Mouse (Mus musculus): Measurements from ENCODE around the gene Tirap. TPM values are rescaled to one million over a fixed set of nuclear protein-coding genes. Genes with fewer than 3 reads are reported as not detected.
"Not testable (repeated sequence)": the region's sequence is repeated elsewhere in the genome, so short reads cannot be mapped to it uniquely, and the experiment has no call there.

The Tirap gene
- polyA plus RNA-seq, 1 experiment from 2014 or later, result 6.3 TPM

DNA sequence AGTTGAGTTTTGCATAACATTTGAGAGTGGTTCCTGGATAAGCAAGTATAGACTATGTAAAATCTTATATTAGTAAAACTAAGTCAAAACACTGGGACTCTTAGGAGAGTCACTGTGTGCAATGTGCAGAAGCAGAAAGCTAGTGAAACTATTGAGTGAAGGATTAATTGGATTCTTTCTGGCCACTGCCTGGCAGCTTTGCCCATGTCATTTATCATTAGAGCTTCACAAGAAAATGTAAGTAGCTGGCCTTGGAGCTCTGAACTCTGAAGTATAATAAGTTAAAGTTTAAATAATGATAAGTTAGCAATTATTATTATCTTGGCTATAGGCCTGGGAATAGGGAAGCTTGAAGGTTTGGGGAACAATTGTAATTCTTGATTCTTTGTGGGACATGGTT, 51.3 kb downstream of the Tirap start:
- not testable (repeated sequence) for H3K9me3 ChIP-seq (ENCODE audit: control insufficient read depth, low read length); H3K9ac ChIP-seq (replicated peaks; ENCODE audit: low read length)

DNA sequence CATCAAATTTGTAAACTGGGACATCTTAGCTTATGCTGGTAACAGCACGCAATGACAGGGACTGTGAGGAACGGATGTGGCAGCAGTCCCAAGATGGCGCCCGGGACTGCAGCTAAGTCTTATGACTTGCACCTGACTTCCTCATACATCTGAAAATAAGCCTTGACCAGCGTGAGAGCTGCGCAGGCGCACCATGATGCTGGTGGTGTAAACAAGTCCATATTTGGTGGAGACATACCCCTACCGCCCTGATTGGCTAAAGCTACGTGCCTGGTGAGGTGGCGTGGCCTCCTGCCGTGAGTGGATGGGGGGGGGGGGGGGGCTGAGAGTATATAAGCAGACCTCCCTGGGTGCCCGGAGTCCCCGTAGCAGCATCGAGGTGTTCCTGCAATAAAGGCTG, 52.8 kb downstream of the Tirap start:
- H3K4me2 ChIP-seq (ENCODE audit: low read length); H3K9ac ChIP-seq (replicated peaks; ENCODE audit: low read length); H3K4me1 ChIP-seq (ENCODE audit: control insufficient read depth, insufficient read depth, low read length); DNase-seq; H3K9me3 ChIP-seq (ENCODE audit: control insufficient read depth, low read length); H3K4me3 ChIP-seq (replicated peaks; ENCODE audit: low read depth, low read length); H3K27me3 ChIP-seq (ENCODE audit: control insufficient read depth, insufficient read depth, low read length); ATAC-seq (ENCODE audit: low FRiP score, low TSS enrichment); H3K27ac ChIP-seq (replicated peaks; ENCODE audit: low read depth, low read length); H3K36me3 ChIP-seq (ENCODE audit: control insufficient read depth, insufficient read depth, low read length): not testable (repeated sequence)
- 95% methylated on average over 14 of the region's 14 CpGs for WGBS

More for the DNA sequence above, 51.3 kb downstream of the Tirap start:
- not testable (repeated sequence) for ATAC-seq (ENCODE audit: low FRiP score, low TSS enrichment); H3K4me1 ChIP-seq (ENCODE audit: control insufficient read depth, insufficient read depth, low read length); H3K27ac ChIP-seq (replicated peaks; ENCODE audit: low read depth, low read length); H3K4me2 ChIP-seq (ENCODE audit: low read length); DNase-seq; H3K27me3 ChIP-seq (ENCODE audit: control insufficient read depth, insufficient read depth, low read length); H3K36me3 ChIP-seq (ENCODE audit: control insufficient read depth, insufficient read depth, low read length); H3K4me3 ChIP-seq (replicated peaks; ENCODE audit: low read depth, low read length)

DNA sequence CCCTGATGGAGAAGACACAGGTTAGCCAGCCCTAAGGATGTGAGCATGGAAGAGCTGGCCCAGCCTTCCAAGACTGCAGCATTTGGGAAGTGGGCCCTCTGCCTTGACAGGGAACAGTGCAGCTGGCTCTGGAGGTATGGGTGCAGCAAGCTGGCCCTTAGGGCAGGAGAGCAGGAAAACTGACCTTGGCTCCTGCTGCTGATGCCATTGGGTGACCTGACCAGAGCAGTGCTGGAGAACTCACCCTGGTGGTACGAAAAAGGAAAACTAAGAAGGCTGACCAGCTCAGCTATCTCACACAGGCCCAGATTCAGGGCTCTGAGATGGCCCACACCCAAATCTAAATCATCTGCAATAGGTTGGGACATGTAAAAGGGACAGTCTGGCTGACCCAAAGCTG, 54.3 kb downstream of the Tirap start:
- ATAC-seq (ENCODE audit: low FRiP score, low TSS enrichment), result no peak
- 88% methylated on average over 1 of the region's 1 CpGs for WGBS
- H3K27me3 ChIP-seq (ENCODE audit: control insufficient read depth, insufficient read depth, low read length), result no peaks in the 10 kb centered on the region
- no peak overlapping the region for H3K27ac ChIP-seq (replicated peaks; ENCODE audit: low read depth, low read length)
- no peaks in the 10 kb centered on the region for H3K4me1 ChIP-seq (ENCODE audit: control insufficient read depth, insufficient read depth, low read length)
- no peak overlapping the region for H3K4me2 ChIP-seq (ENCODE audit: low read length)
- no peaks in the 10 kb centered on the region for H3K36me3 ChIP-seq (ENCODE audit: control insufficient read depth, insufficient read depth, low read length)
- H3K4me3 ChIP-seq (replicated peaks; ENCODE audit: low read depth, low read length), result no peak overlapping the region
- H3K9me3 ChIP-seq (ENCODE audit: control insufficient read depth, low read length), result no peaks in the 10 kb centered on the region
- no peak overlapping the region for H3K9ac ChIP-seq (replicated peaks; ENCODE audit: low read length)
- DNase-seq, result no peak

DNA sequence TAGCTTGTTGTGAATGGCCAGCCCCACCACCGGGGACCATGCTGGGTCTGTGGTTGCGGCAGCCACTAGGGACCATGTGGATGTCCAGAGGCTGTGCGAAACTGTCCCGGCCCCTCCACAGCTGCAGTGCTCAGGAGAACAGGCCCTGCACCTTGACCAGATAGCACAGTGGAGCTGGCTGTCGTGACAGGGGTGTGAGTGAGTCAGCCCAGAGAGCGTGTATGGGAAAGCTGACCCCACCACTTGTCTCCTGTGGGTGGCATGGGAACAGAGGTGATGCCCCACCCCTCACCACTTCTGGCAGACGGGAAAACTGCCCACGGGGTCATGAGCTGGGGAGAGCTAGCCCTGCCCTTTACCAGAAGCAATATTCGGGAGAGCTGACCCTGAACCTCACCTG, 55.0 kb downstream of the Tirap start:
- H3K36me3 ChIP-seq (ENCODE audit: control insufficient read depth, insufficient read depth, low read length), result no peaks in the 10 kb centered on the region
- DNase-seq (no peak), ATAC-seq (ENCODE audit: low FRiP score, low TSS enrichment) (no peak)
- 93% methylated on average over 9 of the region's 9 CpGs for WGBS
- H3K27ac ChIP-seq (replicated peaks; ENCODE audit: low read depth, low read length), result no peak overlapping the region
- no peak overlapping the region for H3K9ac ChIP-seq (replicated peaks; ENCODE audit: low read length)
- no peaks in the 10 kb centered on the region for H3K9me3 ChIP-seq (ENCODE audit: control insufficient read depth, low read length)
- H3K4me2 ChIP-seq (ENCODE audit: low read length), result no peak overlapping the region
- no peaks in the 10 kb centered on the region for H3K4me1 ChIP-seq (ENCODE audit: control insufficient read depth, insufficient read depth, low read length)
- no peak overlapping the region for H3K4me3 ChIP-seq (replicated peaks; ENCODE audit: low read depth, low read length)
- H3K27me3 ChIP-seq (ENCODE audit: control insufficient read depth, insufficient read depth, low read length), result no peaks in the 10 kb centered on the region

DNA sequence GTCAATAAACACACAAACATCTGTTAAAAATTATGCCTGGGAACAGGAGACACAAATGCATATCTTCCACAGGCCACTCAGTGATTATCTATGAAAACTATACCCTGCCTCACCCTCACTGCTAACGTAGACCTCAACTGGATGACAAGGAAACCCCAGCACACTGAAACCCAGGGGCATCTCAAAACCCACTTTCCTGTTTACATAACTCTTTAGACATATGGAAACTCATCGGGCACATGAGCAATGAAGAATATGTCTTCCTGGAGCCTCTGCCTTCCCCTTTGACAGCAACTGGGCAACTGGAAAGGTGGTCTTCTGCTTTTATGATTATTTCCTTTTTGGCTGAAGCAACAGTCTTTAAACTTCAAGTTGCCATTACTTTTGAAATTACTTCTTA, 57.9 kb downstream of the Tirap start:
- H3K9ac ChIP-seq (replicated peaks; ENCODE audit: low read length), result no peak overlapping the region
- no peaks in the 10 kb centered on the region for H3K4me1 ChIP-seq (ENCODE audit: control insufficient read depth, insufficient read depth, low read length)
- H3K4me3 ChIP-seq (replicated peaks; ENCODE audit: low read depth, low read length), result no peak overlapping the region
- H3K36me3 ChIP-seq (ENCODE audit: control insufficient read depth, insufficient read depth, low read length), result no peaks in the 10 kb centered on the region
- no peak overlapping the region for H3K4me2 ChIP-seq (ENCODE audit: low read length)
- DNase-seq, result no peak
- no peaks in the 10 kb centered on the region for H3K9me3 ChIP-seq (ENCODE audit: control insufficient read depth, low read length)
- H3K27me3 ChIP-seq (ENCODE audit: control insufficient read depth, insufficient read depth, low read length), result no peaks in the 10 kb centered on the region
- no peak for ATAC-seq (ENCODE audit: low FRiP score, low TSS enrichment)
- WGBS, result 94% methylated on average over 2 of the region's 2 CpGs
- H3K27ac ChIP-seq (replicated peaks; ENCODE audit: low read depth, low read length), result no peak overlapping the region

DNA sequence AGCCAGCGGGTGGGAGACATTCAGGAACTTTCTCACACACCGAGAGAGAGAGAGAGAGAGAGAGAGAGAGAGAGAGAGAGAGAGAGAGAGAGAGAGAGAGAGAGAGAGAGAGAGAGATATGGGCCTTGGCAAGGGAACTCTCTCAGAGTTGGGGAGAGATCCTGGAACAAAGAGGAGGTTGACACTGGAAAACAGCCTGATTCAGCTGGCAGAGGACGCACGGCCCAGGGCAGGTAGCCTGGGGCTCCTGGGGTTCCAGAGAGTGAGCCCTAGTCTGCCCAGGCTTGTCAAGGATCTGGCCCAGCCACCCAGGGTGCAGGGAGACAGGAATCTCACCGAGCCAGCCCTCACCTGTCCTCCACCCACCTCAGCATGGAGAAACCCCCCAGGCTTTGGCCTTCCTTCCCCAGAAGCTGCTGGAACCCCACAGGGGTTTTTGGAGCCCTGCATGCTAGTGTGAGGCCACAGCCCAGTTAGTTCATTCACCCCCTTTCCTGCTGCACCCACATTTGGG, 60.8 kb downstream of the Tirap start:
- no peaks in the 10 kb centered on the region for H3K27me3 ChIP-seq (ENCODE audit: control insufficient read depth, insufficient read depth, low read length)

DNA sequence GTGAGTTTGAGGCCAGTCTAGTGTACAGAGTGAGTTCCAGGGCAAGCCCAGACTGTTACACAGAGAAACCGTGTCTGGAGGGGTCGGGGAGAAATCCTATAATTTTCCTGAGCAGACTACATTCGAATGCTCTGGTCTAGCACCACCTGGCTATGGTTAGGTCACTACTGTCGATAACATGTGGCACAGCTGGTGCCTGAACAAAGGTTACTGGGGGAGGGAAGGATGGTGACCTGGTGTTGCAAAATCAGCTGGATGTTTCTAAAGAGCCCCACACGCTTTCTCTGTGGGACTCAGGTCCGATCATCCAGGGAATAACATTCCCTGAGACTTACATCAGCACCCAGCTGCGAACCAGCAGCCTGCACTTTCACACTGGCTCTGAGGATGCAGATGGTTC, 62.1 kb downstream of the Tirap start:
- H3K4me3 ChIP-seq (replicated peaks; ENCODE audit: low read depth, low read length), result no peak overlapping the region
- ATAC-seq (ENCODE audit: low FRiP score, low TSS enrichment) (no peak), DNase-seq (no peak)
- H3K27ac ChIP-seq (replicated peaks; ENCODE audit: low read depth, low read length), result no peak overlapping the region
- H3K36me3 ChIP-seq (ENCODE audit: control insufficient read depth, insufficient read depth, low read length), result peaks cover 3% of the 10 kb centered on the region; the same call in 1 of the 2 replicates
- no peak overlapping the region for H3K9ac ChIP-seq (replicated peaks; ENCODE audit: low read length)
- no peak overlapping the region for H3K4me2 ChIP-seq (ENCODE audit: low read length)
- H3K9me3 ChIP-seq (ENCODE audit: control insufficient read depth, low read length), result no peaks in the 10 kb centered on the region
- H3K27me3 ChIP-seq (ENCODE audit: control insufficient read depth, insufficient read depth, low read length), result no peaks in the 10 kb centered on the region
- H3K4me1 ChIP-seq (ENCODE audit: control insufficient read depth, insufficient read depth, low read length), result no peaks in the 10 kb centered on the region
- 86% methylated on average over 7 of the region's 7 CpGs for WGBS

More for the DNA sequence above, 60.8 kb downstream of the Tirap start:
- WGBS, result 77% methylated on average over 5 of the region's 5 CpGs
- peaks cover 3% of the 10 kb centered on the region; the same call in 1 of the 2 replicates for H3K36me3 ChIP-seq (ENCODE audit: control insufficient read depth, insufficient read depth, low read length)
- no peaks in the 10 kb centered on the region for H3K4me1 ChIP-seq (ENCODE audit: control insufficient read depth, insufficient read depth, low read length)
- no peaks in the 10 kb centered on the region for H3K9me3 ChIP-seq (ENCODE audit: control insufficient read depth, low read length)
- no peak overlapping the region for H3K4me3 ChIP-seq (replicated peaks; ENCODE audit: low read depth, low read length)
- no peak overlapping the region for H3K4me2 ChIP-seq (ENCODE audit: low read length)
- no peak for ATAC-seq (ENCODE audit: low FRiP score, low TSS enrichment)
- DNase-seq, result no peak
- no peak overlapping the region for H3K9ac ChIP-seq (replicated peaks; ENCODE audit: low read length)
- H3K27ac ChIP-seq (replicated peaks; ENCODE audit: low read depth, low read length), result no peak overlapping the region

DNA sequence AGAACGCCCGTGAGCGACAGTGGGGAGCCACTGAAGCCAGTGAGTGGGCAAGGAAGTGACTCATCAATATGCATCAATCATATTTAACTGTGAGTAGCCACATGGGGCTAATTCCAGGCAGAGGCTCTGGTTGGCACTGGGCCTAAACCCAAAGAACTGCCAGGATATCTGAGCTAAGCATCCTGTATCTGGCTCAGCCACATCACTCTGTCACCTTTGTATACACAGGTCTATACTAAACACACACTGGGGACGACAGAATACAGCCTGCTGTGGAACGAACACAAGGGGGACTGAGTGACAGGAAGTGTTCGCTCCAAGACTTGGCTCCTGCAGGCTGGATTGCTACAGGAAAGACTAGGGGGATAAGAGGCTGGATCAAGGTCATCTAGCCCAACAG, 64.5 kb downstream of the Tirap start:
- 80% methylated on average over 6 of the region's 6 CpGs for WGBS

More for the DNA sequence above, 64.5 kb downstream of the Tirap start:
- Histone ChIP-seq H3K36me3 (ENCODE audit: control insufficient read depth, insufficient read depth, low read length) (peaks cover 3% of the 10 kb centered on the region; the same call in 1 of the 2 replicates), H3K27ac (replicated peaks; ENCODE audit: low read depth, low read length) (no peak overlapping the region), H3K9ac (replicated peaks; ENCODE audit: low read length) (no peak overlapping the region), H3K4me1 (ENCODE audit: control insufficient read depth, insufficient read depth, low read length) (no peaks in the 10 kb centered on the region), H3K27me3 (ENCODE audit: control insufficient read depth, insufficient read depth, low read length) (no peaks in the 10 kb centered on the region), H3K9me3 (ENCODE audit: control insufficient read depth, low read length) (no peaks in the 10 kb centered on the region), H3K4me2 (ENCODE audit: low read length) (no peak overlapping the region), H3K4me3 (replicated peaks; ENCODE audit: low read depth, low read length) (no peak overlapping the region)
- no peak for ATAC-seq (ENCODE audit: low FRiP score, low TSS enrichment)
- DNase-seq, result peak; percentile 13

All from midbrain, embryonic 14.5 days (tissue).